Mouse (Mus musculus) regulatory T cell (primary cell): ENCODE measurements around the gene Fmnl3.

ENCODE experiments used
- in situ Hi-C: fragments of 300-600 bp; cut with MboI, MseI; formaldehyde crosslinking; loops from one replicate; pipeline ENCODE4 v1.15.1; 2025; ENCODE audit warnings: high pct_unique_total_duplicates

The Fmnl3 gene

GRCm38 (mm10) chr15:99370259-99370691 lies at the start of gene Fmnl3:
TSS of gene Fmnl3 (minus strand) at chr15:99370482.
- in situ Hi-C loops = loop anchor here (25.0 kb wide), 1 partner anchor 1892 kb away; the partner anchor contains the start of gene Nr4a1

GRCm38 (mm10) chr15:99417692-99418271 lies 47.5 kb upstream of the Fmnl3 start:
- in situ Hi-C loops = no loop called here

- in situ Hi-C loops = no loop called here
Observed at GRCm38 (mm10) chr15:99416957-99417356, 46.7 kb upstream of the Fmnl3 start.

- in situ Hi-C loops = no loop called here
Observed at GRCm38 (mm10) chr15:99416348-99416882, 46.1 kb upstream of the Fmnl3 start.

- in situ Hi-C loops = no loop called here
Observed at GRCm38 (mm10) chr15:99415793-99416192, 45.5 kb upstream of the Fmnl3 start.

GRCm38 (mm10) chr15:99411747-99412146 lies 41.5 kb upstream of the Fmnl3 start:
- in situ Hi-C loops = no loop called here

- in situ Hi-C loops = no loop called here
Observed at GRCm38 (mm10) chr15:99408845-99409244, 38.6 kb upstream of the Fmnl3 start.

- in situ Hi-C loops = no loop called here
Observed at GRCm38 (mm10) chr15:99406986-99407570, 36.8 kb upstream of the Fmnl3 start.

- in situ Hi-C loops = no loop called here
Observed at GRCm38 (mm10) chr15:99405150-99405549, 34.9 kb upstream of the Fmnl3 start.

- in situ Hi-C loops = no loop called here
Observed at GRCm38 (mm10) chr15:99403159-99403889, 33.0 kb upstream of the Fmnl3 start.

- in situ Hi-C loops = no loop called here
Observed at GRCm38 (mm10) chr15:99400602-99401001, 30.3 kb upstream of the Fmnl3 start.

GRCm38 (mm10) chr15:99399503-99400245 lies 29.4 kb upstream of the Fmnl3 start:
- in situ Hi-C loops = no loop called here

GRCm38 (mm10) chr15:99397622-99398021 lies 27.3 kb upstream of the Fmnl3 start:
- in situ Hi-C loops = no loop called here

- in situ Hi-C loops = no loop called here
Observed at GRCm38 (mm10) chr15:99396875-99397274, 26.6 kb upstream of the Fmnl3 start.

- in situ Hi-C loops = no loop called here
Observed at GRCm38 (mm10) chr15:99396462-99396861, 26.2 kb upstream of the Fmnl3 start.

- in situ Hi-C loops = no loop called here
Observed at GRCm38 (mm10) chr15:99393386-99394252, 23.3 kb upstream of the Fmnl3 start.

- in situ Hi-C loops = no loop called here
Observed at GRCm38 (mm10) chr15:99392486-99393385, 22.5 kb upstream of the Fmnl3 start, which contains the start of gene Tmbim6. TSS of gene Tmbim6 (plus strand) at chr15:99392882.

- in situ Hi-C loops = no loop called here
Observed at GRCm38 (mm10) chr15:99391975-99392374, 21.7 kb upstream of the Fmnl3 start.

GRCm38 (mm10) chr15:99390472-99391401 lies 20.5 kb upstream of the Fmnl3 start:
- in situ Hi-C loops = no loop called here
